Mouse (Mus musculus) CH12.LX (cell line): ENCODE measurements around the gene Trmt61a. TPM values are rescaled to one million over a fixed set of nuclear protein-coding genes. Genes with fewer than 3 reads are reported as not detected.

Source experiments
- DNase-seq: peaks from one replicate; pipeline ENCODE4 v3.0.0-alpha.2; 2013; ENCODE audit errors: extremely low read depth
- H3K27ac ChIP-seq: 2 replicates; pipeline ENCODE4 v1.5.1; 2012; ENCODE audit warnings: low read depth, mild to moderate bottlenecking, control low read depth, moderate library complexity; ENCODE audit not compliant: insufficient read depth
- H3K27me3 ChIP-seq: replicated peaks from 2 replicates; pipeline ENCODE3; 2012; ENCODE audit warnings: inconsistent platforms
- H3K36me3 ChIP-seq, 2 experiments: replicated peaks in 1 of 2; 2 replicates each; pipeline versions ENCODE3 to v1.6.1; 2012; ENCODE audit warnings: inconsistent platforms in 1 of 2, low read length in 1 of 2, mild to moderate bottlenecking in 1 of 2, mixed read lengths in 1 of 2, moderate library complexity in 1 of 2; ENCODE audit not compliant: control insufficient read depth in 1 of 2, insufficient read depth in 1 of 2
- H3K4me1 ChIP-seq, 2 experiments: 2 replicates each; pipeline ENCODE4 v1.6.1; 2012; ENCODE audit warnings: inconsistent platforms in 1 of 2, moderate library complexity in 1 of 2; ENCODE audit not compliant: insufficient read depth in 2 of 2, control insufficient read depth in 1 of 2
- H3K4me2 ChIP-seq: 2 replicates; pipeline ENCODE4 v1.6.1; 2012; ENCODE audit warnings: low read depth, mild to moderate bottlenecking, control low read depth; ENCODE audit not compliant: poor library complexity, insufficient read depth, severe bottlenecking
- H3K4me3 ChIP-seq, 3 experiments: fragments of 150-350 bp in 1 of 3; sonication (generic) in 1 of 3; replicated peaks in 1 of 3; 2 replicates each; pipeline versions ENCODE3 to v1.5.1; 2011 to 2012; ENCODE audit warnings: low read depth in 2 of 3, low read length in 2 of 3, mild to moderate bottlenecking in 2 of 3, moderate library complexity in 2 of 3, control low read depth in 1 of 3, improper control_type of control experiment in 1 of 3, inconsistent platforms in 1 of 3, mixed read lengths in 1 of 3; ENCODE audit not compliant: poor library complexity in 1 of 3
- H3K79me2 ChIP-seq: replicated peaks from 2 replicates; pipeline ENCODE4 v1.6.1; 2012; ENCODE audit warnings: mild to moderate bottlenecking, moderate library complexity; ENCODE audit not compliant: control insufficient read depth, poor library complexity, insufficient read depth, severe bottlenecking; ENCODE audit errors: extremely low read depth
- H3K9ac ChIP-seq: 2 replicates; pipeline ENCODE4 v1.6.1; 2012; ENCODE audit warnings: low read depth, mild to moderate bottlenecking, control low read depth, moderate library complexity; ENCODE audit not compliant: insufficient read depth
- H3K9me3 ChIP-seq: replicated peaks from 2 replicates; pipeline ENCODE3; 2012; ENCODE audit warnings: low read length, inconsistent platforms, mixed read lengths
- BHLHE40 ChIP-seq: IDR thresholded peaks from 2 replicates; pipeline ENCODE4 v1.6.1; 2011; ENCODE audit warnings: mild to moderate bottlenecking, low read depth, low read length, improper control_type of control experiment
- CHD1 ChIP-seq: IDR thresholded peaks from 2 replicates; pipeline ENCODE4 v1.6.1; 2012; ENCODE audit warnings: low read depth, low read length, improper control_type of control experiment, inconsistent platforms
- CTCF ChIP-seq, 2 experiments: IDR thresholded peaks in 1 of 2; conservative IDR thresholded peaks in 1 of 2; 2 replicates each; pipeline ENCODE4 v1.5.1; 2011 to 2012; ENCODE audit warnings: low read depth in 2 of 2, low read length in 2 of 2, improper control_type of control experiment in 1 of 2, inconsistent platforms in 1 of 2, mild to moderate bottlenecking in 1 of 2, moderate library complexity in 1 of 2
- E2F4 ChIP-seq: IDR thresholded peaks from 2 replicates; pipeline ENCODE4 v1.6.1; 2011; ENCODE audit warnings: low read depth, low read length, improper control_type of control experiment; ENCODE audit not compliant: insufficient replicate concordance
- ELF1 ChIP-seq: IDR thresholded peaks from 2 replicates; pipeline ENCODE4 v1.6.1; 2014; ENCODE audit warnings: low read depth, mild to moderate bottlenecking, inconsistent platforms, low read length, improper control_type of control experiment
- EP300 ChIP-seq: IDR thresholded peaks from 2 replicates; pipeline ENCODE4 v1.6.1; 2011; ENCODE audit warnings: low read length, improper control_type of control experiment
- ETS1 ChIP-seq: conservative IDR thresholded peaks from 2 replicates; pipeline ENCODE4 v1.6.1; 2012; ENCODE audit warnings: low read depth, mild to moderate bottlenecking, inconsistent platforms, low read length, improper control_type of control experiment, moderate library complexity
- JUN ChIP-seq: IDR thresholded peaks from 2 replicates; pipeline ENCODE4 v1.6.1; 2011; ENCODE audit warnings: low read depth, mild to moderate bottlenecking, low read length, improper control_type of control experiment, moderate library complexity; ENCODE audit not compliant: insufficient read depth
- KAT2A ChIP-seq: IDR thresholded peaks from 2 replicates; pipeline ENCODE4 v1.6.1; 2012; ENCODE audit warnings: low read length, improper control_type of control experiment, inconsistent platforms; ENCODE audit not compliant: insufficient replicate concordance
- MAFK ChIP-seq: IDR thresholded peaks from 2 replicates; pipeline ENCODE4 v1.6.1; 2011; ENCODE audit warnings: low read length, improper control_type of control experiment; ENCODE audit not compliant: insufficient replicate concordance
- MAZ ChIP-seq: IDR thresholded peaks from 2 replicates; pipeline ENCODE4 v1.6.1; 2012; ENCODE audit warnings: low read depth, mild to moderate bottlenecking, inconsistent platforms, low read length, improper control_type of control experiment, moderate library complexity
- MXI1 ChIP-seq: IDR thresholded peaks from 2 replicates; pipeline ENCODE4 v1.6.1; 2011; ENCODE audit warnings: mild to moderate bottlenecking, low read depth, low read length, improper control_type of control experiment
- RAD21 ChIP-seq: IDR thresholded peaks from 2 replicates; pipeline ENCODE4 v1.6.1; 2011; ENCODE audit warnings: low read depth, mild to moderate bottlenecking, low read length, improper control_type of control experiment, moderate library complexity
- RCOR1 ChIP-seq: conservative IDR thresholded peaks from 2 replicates; pipeline ENCODE4 v1.6.1; 2012; ENCODE audit warnings: low read depth, mild to moderate bottlenecking, inconsistent platforms, low read length, improper control_type of control experiment
- SIN3A ChIP-seq: IDR thresholded peaks from 2 replicates; pipeline ENCODE4 v1.6.1; 2012; ENCODE audit warnings: low read length, improper control_type of control experiment, inconsistent platforms
- SMC3 ChIP-seq: IDR thresholded peaks from 2 replicates; pipeline ENCODE4 v1.6.1; 2011; ENCODE audit warnings: low read depth, low read length, improper control_type of control experiment
- USF2 ChIP-seq: conservative IDR thresholded peaks from 2 replicates; pipeline ENCODE4 v1.6.1; 2011; ENCODE audit warnings: low read depth, low read length, improper control_type of control experiment
- ZKSCAN1 ChIP-seq: IDR thresholded peaks from 2 replicates; pipeline ENCODE4 v1.6.1; 2012; ENCODE audit warnings: low read depth, inconsistent platforms, low read length, improper control_type of control experiment, borderline replicate concordance
- dilution Hi-C: fragments of 300-500 bp; cut with MboI; formaldehyde crosslinking; loops from 2 replicates; pipeline ENCODE4 v1.14.3; 2020; ENCODE audit warnings: low sequenced_read_pairs; ENCODE audit not compliant: extremely low pct_unique_long_range_greater_than_20kb, extremely low pct_ligation_motif_present
- in situ Hi-C: fragments of 300-500 bp; cut with MboI; formaldehyde crosslinking; loops from 3 replicates; pipeline ENCODE4 v1.14.3; 2019; ENCODE audit warnings: low sequenced_read_pairs, low pct_ligation_motif_present, low pct_unique_long_range_greater_than_20kb, mixed read lengths
- polyA plus RNA-seq: library from polyadenylated mRNA; unstranded; fragments of >175 nt; gene quantifications from 2 replicates; pipeline ENCODE4 v1.2.1, GENCODE M21; 2012; ENCODE audit warnings: low read depth; ENCODE audit not compliant: insufficient read length
- total RNA-seq, 2 experiments: library from RNA; depleted of rRNA; stranded (reverse); fragments of 300-350 nt in 1 of 2; fragments of >200 nt in 1 of 2; gene quantifications; 2 replicates each; pipeline ENCODE4 v1.2.3; 2012 to 2014

The Trmt61a gene
- total and polyA plus RNA-seq, 3 experiments, result 21.8 to 37.4 (median 34.1) TPM

DNA sequence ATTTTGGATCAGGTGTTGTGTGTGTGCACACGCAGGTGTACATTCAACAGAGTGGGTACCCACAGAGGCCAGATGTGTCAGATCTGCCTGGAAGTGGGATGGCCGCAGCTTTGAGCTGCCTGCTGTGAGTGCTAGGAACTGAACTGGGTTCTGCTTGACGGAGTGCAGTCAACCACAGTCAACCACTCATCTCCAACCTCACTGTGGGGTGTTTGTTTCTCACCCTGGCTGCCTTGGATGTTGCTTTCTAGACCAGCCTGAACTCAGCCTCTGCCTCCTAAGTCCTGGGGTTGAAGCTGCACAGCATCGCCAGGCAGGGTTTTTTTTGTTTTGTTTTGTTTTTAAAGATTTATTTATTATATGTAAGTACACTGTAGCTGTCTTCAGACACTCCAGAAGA lies 42.3 kb downstream of the Trmt61a start:
- Histone ChIP-seq H3K4me3 (no peak overlapping the region), H3K27me3 (no peaks in the 10 kb centered on the region), H3K9ac (no peak overlapping the region), H3K79me2 (no peaks in the 10 kb centered on the region; the same call in 1 of the 2 replicates), H3K4me1 (peaks cover 0 to 8% of the 10 kb centered on the region in 2 experiments; a peak in 2 of 4 replicates), H3K9me3 (no peaks in the 10 kb centered on the region), H3K27ac (no peak overlapping the region), H3K4me2 (no peak overlapping the region), H3K36me3 (peaks cover 12 to 57% of the 10 kb centered on the region in 2 experiments)
- DNase-seq, result no peak
- dilution Hi-C loops (no loop called here), in situ Hi-C loops (no loop called here)
- TF ChIP-seq CHD1 (no peak), RAD21 (no peak), KAT2A (no peak)
- TF ChIP-seq, all 38 proteins: peak for 0

DNA sequence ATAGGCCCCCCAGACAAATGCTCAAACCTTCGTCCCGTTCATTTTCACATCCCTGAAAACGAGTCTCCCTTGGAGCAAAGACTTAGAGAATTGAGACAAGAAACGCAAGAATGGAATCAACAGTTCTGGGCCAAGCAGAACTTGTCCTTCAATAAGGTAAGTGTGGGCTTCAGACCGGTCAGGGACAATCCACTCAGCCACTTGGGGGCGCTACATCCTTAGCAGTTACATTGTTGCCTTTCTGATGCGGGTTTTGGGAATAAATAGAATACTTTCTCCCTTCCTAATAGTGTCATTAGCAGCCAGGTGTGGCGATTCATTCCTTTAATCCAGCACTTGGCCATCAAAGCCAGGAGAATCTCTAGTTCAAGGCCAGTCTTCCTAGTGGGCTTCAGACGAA lies 44.7 kb downstream of the Trmt61a start:
- DNase-seq, result no peak
- H3K36me3 ChIP-seq, result peaks cover 31 to 66% of the 10 kb centered on the region in 2 experiments
- dilution Hi-C loops (no loop called here), in situ Hi-C loops (no loop called here)
- H3K27me3 ChIP-seq, result no peaks in the 10 kb centered on the region
- no peak for TF ChIP-seq EP300
- no peak for TF ChIP-seq ZKSCAN1
- no peak for TF ChIP-seq JUN
- TF ChIP-seq MAFK, result no peak
- peak; percentile 55 for TF ChIP-seq RAD21
- no peak for TF ChIP-seq BHLHE40
- TF ChIP-seq ETS1, result no peak
- TF ChIP-seq CTCF (conservative IDR thresholded peaks at IDR 0.05 in 1 of 2, IDR thresholded peaks at IDR 0.05 in 1 of 2; ENCODE audit: low read depth in 2 of 2, low read length in 2 of 2), result peak; percentile 52 to 67; a peak in 3 of 4 replicates
- no peak for TF ChIP-seq ELF1
- no peak for TF ChIP-seq RCOR1
- TF ChIP-seq SMC3, result peak; percentile 29
- TF ChIP-seq USF2, result no peak
- no peak for TF ChIP-seq MXI1
- no peak for TF ChIP-seq E2F4
- no peak for TF ChIP-seq SIN3A
- TF ChIP-seq MAZ, result no peak
- no peak overlapping the region for H3K9ac ChIP-seq
- H3K4me1 ChIP-seq, result peaks cover 0 to 8% of the 10 kb centered on the region in 2 experiments; a peak in 1 of 4 replicates
- H3K4me2 ChIP-seq, result no peak overlapping the region
- H3K27ac ChIP-seq, result no peak overlapping the region
- H3K79me2 ChIP-seq, result no peaks in the 10 kb centered on the region; the same call in 1 of the 2 replicates
- no peaks in the 10 kb centered on the region for H3K9me3 ChIP-seq
- H3K4me3 ChIP-seq, result no peak overlapping the region
